Mouse (Mus musculus) MEL (cell line): ENCODE results near the gene B3gnt7.

ENCODE experiments used
- CTCF ChIP-seq, 3 experiments: IDR thresholded peaks in 2 of 3; conservative IDR thresholded peaks in 1 of 3; 2 replicates each; pipeline ENCODE4 v1.5.1; 2011 to 2012; ENCODE audit warnings: low read length in 3 of 3, low read depth in 2 of 3, mild to moderate bottlenecking in 2 of 3, improper control_type of control experiment in 1 of 3, inconsistent platforms in 1 of 3, mixed read lengths in 1 of 3, moderate library complexity in 1 of 3; ENCODE audit not compliant: control insufficient read depth in 1 of 3, insufficient read depth in 1 of 3, poor library complexity in 1 of 3, severe bottlenecking in 1 of 3
- JUND ChIP-seq: IDR thresholded peaks from 2 replicates; pipeline ENCODE4 v1.6.1; 2011; ENCODE audit warnings: low read depth, mild to moderate bottlenecking, improper control_type of control experiment, low read length
- USF1 ChIP-seq: IDR thresholded peaks from 2 replicates; pipeline ENCODE4 v1.6.1; 2014; ENCODE audit warnings: low read depth, mild to moderate bottlenecking, inconsistent platforms, low read length, improper control_type of control experiment, moderate library complexity

DNA sequence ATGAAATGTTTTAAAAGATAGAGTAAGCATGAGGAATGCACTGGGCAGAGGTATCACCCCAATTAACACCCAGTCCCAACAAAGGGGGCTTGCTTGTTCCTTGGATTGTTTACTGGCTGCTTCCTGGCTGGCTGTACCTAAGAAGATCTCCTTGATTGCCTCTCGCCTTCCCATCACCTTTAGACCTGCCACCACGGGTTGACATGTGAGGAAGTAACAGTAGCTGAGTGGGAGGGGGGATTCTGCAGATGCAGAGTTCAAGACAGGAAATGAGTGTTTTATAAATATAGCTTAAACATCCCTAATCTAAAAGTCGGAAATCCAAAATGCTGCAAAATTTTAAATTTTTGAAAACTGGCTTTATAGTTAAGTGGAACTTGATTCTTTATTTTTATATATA, 37.6 kb upstream of the B3gnt7 start:
- TF ChIP-seq JUND (no peak), CTCF (IDR thresholded peaks at IDR 0.05 in 2 of 3, conservative IDR thresholded peaks at IDR 0.05 in 1 of 3; ENCODE audit: control insufficient read depth in 1 of 3, insufficient read depth in 1 of 3, low read depth in 2 of 3, low read length in 3 of 3, poor library complexity in 1 of 3, severe bottlenecking in 1 of 3) (no peak), USF1 (no peak)
